Mouse (Mus musculus): Measurements from ENCODE around the gene Unk.

GRCm38 (mm10) chr11:115983291-115983690 is 46.8 kb upstream of the Unk start:
- TF ChIP-seq POLR2A (IDR thresholded peaks at IDR 0.05; ENCODE audit: borderline replicate concordance, extremely low read depth, insufficient read depth, insufficient read length, poor library complexity, severe bottlenecking) (no peak), CTCF (IDR thresholded peaks at IDR 0.05; ENCODE audit: borderline replicate concordance, extremely low read depth, insufficient read depth, insufficient read length) (no peak)
